Mouse (Mus musculus) embryonic fibroblast, embryonic 13.5 days (primary cell): ENCODE data around the gene H2-Ke6. TPM values are rescaled to one million over a fixed set of nuclear protein-coding genes. Genes with fewer than 3 reads are reported as not detected.

Experiments
- H3K27ac ChIP-seq: 2 replicates; pipeline ENCODE4 v1.5.1; 2012; ENCODE audit warnings: low read length, control low read depth, inconsistent platforms; ENCODE audit not compliant: insufficient read depth
- H3K4me1 ChIP-seq: 2 replicates; pipeline ENCODE4 v1.6.1; 2011; ENCODE audit warnings: low read length; ENCODE audit not compliant: control insufficient read depth, insufficient read depth
- H3K4me3 ChIP-seq: 2 replicates; pipeline ENCODE4 v1.5.1; 2011; ENCODE audit warnings: mild to moderate bottlenecking, control low read depth, low read length; ENCODE audit not compliant: insufficient read depth
- CTCF ChIP-seq: IDR thresholded peaks from 2 replicates; pipeline ENCODE4 v1.5.1; 2011; ENCODE audit warnings: mild to moderate bottlenecking, control low read depth, low read length, moderate library complexity, borderline replicate concordance; ENCODE audit not compliant: insufficient read depth
- POLR2A ChIP-seq: IDR thresholded peaks from 2 replicates; pipeline ENCODE4 v1.6.1; 2011; ENCODE audit warnings: low read depth, mild to moderate bottlenecking, control low read depth, low read length, moderate library complexity
- polyA plus RNA-seq: library from polyadenylated mRNA; stranded (reverse); fragments of >200 nt; gene quantifications from 2 replicates; pipeline ENCODE4 v1.2.4, GENCODE M21; 2011; ENCODE audit warnings: low read depth; ENCODE audit not compliant: missing spikeins, insufficient read length

Gene H2-Ke6
- polyA plus RNA-seq, 1 experiment: 16.9 TPM

- TF ChIP-seq CTCF: no peak
- TF ChIP-seq POLR2A: no peak
- Histone ChIP-seq H3K4me3 (no peak overlapping the region), H3K4me1 (peaks cover 2% of the 10 kb centered on the region; the same call in 1 of the 2 replicates), H3K27ac (no peak overlapping the region)
These were observed 48.3 kb downstream of the H2-Ke6 start for GRCm38 (mm10) chr17:33979512-33980050.

GRCm38 (mm10) chr17:33978631-33979031, 49.2 kb downstream of the H2-Ke6 start:
- Histone ChIP-seq H3K4me3 (peak overlapping the region; percentile 16; the same call in 1 of the 2 replicates), H3K27ac (no peak overlapping the region), H3K4me1 (peaks cover 2% of the 10 kb centered on the region; the same call in 1 of the 2 replicates)
- no peak for TF ChIP-seq POLR2A
- no peak for TF ChIP-seq CTCF

GRCm38 (mm10) chr17:33977861-33978557, 49.9 kb downstream of the H2-Ke6 start:
- Histone ChIP-seq H3K4me1 (peaks cover 2% of the 10 kb centered on the region; the same call in 1 of the 2 replicates), H3K27ac (no peak overlapping the region), H3K4me3 (peak overlapping the region; percentile 16; the same call in 1 of the 2 replicates)
- no peak for TF ChIP-seq CTCF
- TF ChIP-seq POLR2A: no peak

Other genes starting within 250 kb of the H2-Ke6 start
- 9.1 and 11.7 TPM in 2 replicates for gene Angptl4, start 246.2 kb downstream of the H2-Ke6 start, polyA plus RNA-seq
- gene Kank3, start 217.5 kb downstream of the H2-Ke6 start, polyA plus RNA-seq: 5.6 and 6.1 TPM in 2 replicates
- gene Rps28, start 203.5 kb downstream of the H2-Ke6 start, polyA plus RNA-seq: 2,068 and 2,223 TPM in 2 replicates
- gene Ndufa7, start 203.5 kb downstream of the H2-Ke6 start, polyA plus RNA-seq: 212 and 232 TPM in 2 replicates
- gene Cd320, start 185.0 kb downstream of the H2-Ke6 start, polyA plus RNA-seq: 15.8 and 20.3 TPM in 2 replicates
- gene Gm7029, start 154.2 kb downstream of the H2-Ke6 start, polyA plus RNA-seq: not detected in 2 replicates
- 41.9 and 63.1 TPM in 2 replicates for gene Kifc1, start 137.4 kb downstream of the H2-Ke6 start, polyA plus RNA-seq
- not detected in 2 replicates for gene Platr17, start 122.9 kb downstream of the H2-Ke6 start, polyA plus RNA-seq
- 23.3 and 26.6 TPM in 2 replicates for gene Daxx, start 118.6 kb downstream of the H2-Ke6 start, polyA plus RNA-seq
- 61.4 and 91.2 TPM in 2 replicates for gene Tapbp, start 112.2 kb downstream of the H2-Ke6 start, polyA plus RNA-seq
- 20.3 and 22.2 TPM in 2 replicates for gene Zbtb22, start 112.2 kb downstream of the H2-Ke6 start, polyA plus RNA-seq
- 36.1 and 45.1 TPM in 2 replicates for gene Rgl2, start 98.5 kb downstream of the H2-Ke6 start, polyA plus RNA-seq
- 80.7 and 87.8 TPM in 2 replicates for gene Pfdn6, start 87.7 kb downstream of the H2-Ke6 start, polyA plus RNA-seq
- gene Wdr46, start 87.4 kb downstream of the H2-Ke6 start, polyA plus RNA-seq: 20.3 and 20.5 TPM in 2 replicates
- gene B3galt4, start 76.6 kb downstream of the H2-Ke6 start, polyA plus RNA-seq: 2.3 and 3.6 TPM in 2 replicates
- gene Vps52, start 72.2 kb downstream of the H2-Ke6 start, polyA plus RNA-seq: 34.0 and 35.7 TPM in 2 replicates
- gene Rps18, start 72.1 kb downstream of the H2-Ke6 start, polyA plus RNA-seq: 1,572 and 1,668 TPM in 2 replicates
- 131 and 166 TPM in 2 replicates for gene H2-K1, start 27.7 kb downstream of the H2-Ke6 start, polyA plus RNA-seq
- gene Ring1, start 3.4 kb downstream of the H2-Ke6 start, polyA plus RNA-seq: 12.2 and 13.8 TPM in 2 replicates
- 181 and 191 TPM in 2 replicates for gene Slc39a7, start 3.6 kb upstream of the H2-Ke6 start, polyA plus RNA-seq
- 24.8 and 26.1 TPM in 2 replicates for gene Rxrb, start 3.8 kb upstream of the H2-Ke6 start, polyA plus RNA-seq
- gene Col11a2, start 11.4 kb upstream of the H2-Ke6 start, polyA plus RNA-seq: 0.37 and 0.45 TPM in 2 replicates
- gene H2-Oa, start 64.3 kb upstream of the H2-Ke6 start, polyA plus RNA-seq: not detected in 2 replicates
- 8.2 and 10.0 TPM in 2 replicates for gene H2-DMa, start 91.5 kb upstream of the H2-Ke6 start, polyA plus RNA-seq
- gene Brd2, start 94.6 kb upstream of the H2-Ke6 start, polyA plus RNA-seq: 205 and 233 TPM in 2 replicates
- not detected in 2 replicates for gene H2-DMb2, start 115.2 kb upstream of the H2-Ke6 start, polyA plus RNA-seq
- 2.2 and 2.4 TPM in 2 replicates for gene H2-DMb1, start 125.0 kb upstream of the H2-Ke6 start, polyA plus RNA-seq
- 17.8 TPM in 2 replicates for gene Tap1, start 159.5 kb upstream of the H2-Ke6 start, polyA plus RNA-seq
- gene Psmb9, start 159.7 kb upstream of the H2-Ke6 start, polyA plus RNA-seq: 2.7 and 11.9 TPM in 2 replicates
- 16.1 and 18.8 TPM in 2 replicates for gene Psmb8, start 169.7 kb upstream of the H2-Ke6 start, polyA plus RNA-seq
- gene Tap2, start 175.5 kb upstream of the H2-Ke6 start, polyA plus RNA-seq: 25.6 and 25.7 TPM in 2 replicates
- gene H2-Ob, start 210.8 kb upstream of the H2-Ke6 start, polyA plus RNA-seq: not detected in 2 replicates
- gene H2-Ab1, start 229.6 kb upstream of the H2-Ke6 start, polyA plus RNA-seq: not detected in 2 replicates